24 mouse cellular contexts compared by ENCODE assay signal in the genomic region with DNA sequence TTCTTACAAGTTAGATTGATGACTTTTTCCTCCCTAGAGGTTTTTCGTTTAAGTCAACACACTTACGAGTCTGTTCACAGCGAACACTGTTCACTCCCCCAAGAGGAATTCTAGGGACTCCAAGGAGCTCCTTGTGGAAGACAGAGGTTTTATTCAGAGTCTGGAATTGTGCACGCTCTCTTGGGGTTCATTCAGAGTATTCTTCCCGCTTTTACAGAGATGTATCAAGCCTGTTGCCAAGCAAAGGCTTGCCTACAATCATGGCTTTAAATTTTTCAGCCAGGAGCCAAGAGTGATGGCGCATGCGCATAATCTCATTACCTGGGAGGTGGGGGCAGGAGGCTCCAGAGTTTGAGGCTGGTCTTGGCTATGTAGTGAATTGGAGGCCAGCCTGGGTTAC.
DNase-seq lines count a peak whose midpoint lies in the region; ATAC-seq and TF ChIP-seq lines count a peak whose summit lies in the region.
"Had no signal": no experiment of that assay in that cellular context is flagged by ENCODE, and none has a peak within 500 bp of the region (broad histone marks: within the 10 kb centered on the region; RNA-seq: fewer than 3 reads in every experiment).

No protein-coding gene starts in this region.

- TF ChIP-seq CTCF in intestine, postnatal 0 days (IDR thresholded peaks at IDR 0.05; ENCODE audit: low read depth), result no peak

- H3K4me1 ChIP-seq in intestine, embryonic 14.5 days (replicated peaks; ENCODE audit: control insufficient read depth, insufficient read depth, low read length), result peaks cover 16% of the 10 kb centered on the region; the same call in 1 of the 2 replicates
- no peaks in the 10 kb centered on the region for H3K4me1 ChIP-seq in intestine, postnatal 0 days (replicated peaks; ENCODE audit: control insufficient read depth, insufficient read depth, low read length)
- peaks cover 5% of the 10 kb centered on the region; the same call in 1 of the 2 replicates for H3K4me1 ChIP-seq in neural tube, embryonic 11.5 days (ENCODE audit: control insufficient read depth, insufficient read depth, low read length)
- peaks cover 18% of the 10 kb centered on the region for H3K4me1 ChIP-seq in limb, embryonic 10.5 days
- peaks cover 3% of the 10 kb centered on the region; the same call in 1 of the 2 replicates for H3K4me1 ChIP-seq in stomach, embryonic 16.5 days (ENCODE audit: control insufficient read depth, insufficient read depth, low read length)

- H3K27me3 ChIP-seq in intestine, embryonic 14.5 days (replicated peaks; ENCODE audit: control insufficient read depth, insufficient read depth, low read length), result no peaks in the 10 kb centered on the region
- no peaks in the 10 kb centered on the region for H3K27me3 ChIP-seq in intestine, postnatal 0 days (replicated peaks; ENCODE audit: control insufficient read depth, insufficient read depth, low read length)
- H3K27me3 ChIP-seq in neural tube, embryonic 11.5 days (ENCODE audit: control insufficient read depth, insufficient read depth, low read length), result no peaks in the 10 kb centered on the region
- H3K27me3 ChIP-seq in limb, embryonic 10.5 days (ENCODE audit: low read depth, poor library complexity, severe bottlenecking), result no peaks in the 10 kb centered on the region
- no peaks in the 10 kb centered on the region for H3K27me3 ChIP-seq in stomach, embryonic 16.5 days (ENCODE audit: control insufficient read depth, insufficient read depth, low read length)
- H3K27me3 ChIP-seq: CH12.LX; embryonic facial prominence, embryonic 13.5 days; midbrain, embryonic 12.5 days; neural tube, embryonic 12.5 days; Patski had no signal

- no peak overlapping the region for H3K4me2 ChIP-seq in intestine, embryonic 14.5 days (ENCODE audit: low read length)
- H3K4me2 ChIP-seq in intestine, postnatal 0 days (replicated peaks; ENCODE audit: low read depth), result no peak overlapping the region
- H3K4me2 ChIP-seq in neural tube, embryonic 11.5 days (ENCODE audit: low read depth), result no peak overlapping the region
- H3K4me2 ChIP-seq in stomach, embryonic 16.5 days (ENCODE audit: low read depth, low read length), result no peak overlapping the region; the same call in 1 of the 2 replicates
- H3K4me2 ChIP-seq: embryonic facial prominence, embryonic 13.5 days; heart, embryonic 11.5 days; midbrain, embryonic 12.5 days; neural tube, embryonic 12.5 days had no signal

- peak overlapping the region; percentile 71 for H3K27ac ChIP-seq in intestine, embryonic 14.5 days (ENCODE audit: low read depth)
- no peak overlapping the region for H3K27ac ChIP-seq in intestine, postnatal 0 days (ENCODE audit: low read depth, low read length)
- 0 out of 2 replicates have a peak overlapping the region, but pooled peaks have one; percentile 39 for H3K27ac ChIP-seq in neural tube, embryonic 11.5 days (ENCODE audit: low read depth, low read length)
- H3K27ac ChIP-seq in limb, embryonic 10.5 days, result 0 out of 2 replicates have a peak overlapping the region, but pooled peaks have one; percentile 0
- peak overlapping the region; percentile 84 for H3K27ac ChIP-seq in stomach, embryonic 16.5 days (ENCODE audit: low read length)
- H3K27ac ChIP-seq: embryonic facial prominence, embryonic 13.5 days; left cerebral cortex, adult 2 months; macrophage; midbrain, embryonic 12.5 days; neural tube, embryonic 12.5 days had no signal

- H3K36me3 ChIP-seq in intestine, embryonic 14.5 days (ENCODE audit: control insufficient read depth, insufficient read depth, low read length), result no peaks in the 10 kb centered on the region
- no peaks in the 10 kb centered on the region for H3K36me3 ChIP-seq in intestine, postnatal 0 days (ENCODE audit: control insufficient read depth, insufficient read depth)
- no peaks in the 10 kb centered on the region for H3K36me3 ChIP-seq in neural tube, embryonic 11.5 days (ENCODE audit: control insufficient read depth, insufficient read depth, low read length)
- no peaks in the 10 kb centered on the region for H3K36me3 ChIP-seq in limb, embryonic 10.5 days
- no peaks in the 10 kb centered on the region for H3K36me3 ChIP-seq in stomach, embryonic 16.5 days (ENCODE audit: control insufficient read depth, insufficient read depth, low read length)
- H3K36me3 ChIP-seq: embryonic facial prominence, embryonic 13.5 days; G1E; midbrain, embryonic 12.5 days; neural tube, embryonic 12.5 days had no signal

- H3K4me3 ChIP-seq in intestine, embryonic 14.5 days (ENCODE audit: low read depth, low read length), result no peak overlapping the region
- H3K4me3 ChIP-seq in intestine, postnatal 0 days (ENCODE audit: low read depth, low read length), result no peak overlapping the region
- H3K4me3 ChIP-seq in neural tube, embryonic 11.5 days (ENCODE audit: low read depth, low read length), result no peak overlapping the region
- H3K4me3 ChIP-seq in limb, embryonic 10.5 days, result no peak overlapping the region
- H3K4me3 ChIP-seq in stomach, embryonic 16.5 days (replicated peaks; ENCODE audit: low read length), result no peak overlapping the region
- H3K4me3 ChIP-seq: embryonic facial prominence, embryonic 13.5 days; left cerebral cortex, adult 2 months; midbrain, embryonic 12.5 days; neural tube, embryonic 12.5 days had no signal

- H3K9ac ChIP-seq in intestine, embryonic 14.5 days (ENCODE audit: low read length), result no peak overlapping the region
- H3K9ac ChIP-seq in intestine, postnatal 0 days (ENCODE audit: low read depth, low read length), result no peak overlapping the region
- H3K9ac ChIP-seq in neural tube, embryonic 11.5 days (ENCODE audit: low read length), result no peak overlapping the region
- H3K9ac ChIP-seq in stomach, embryonic 16.5 days (ENCODE audit: low read length), result no peak overlapping the region
- H3K9ac ChIP-seq: embryonic facial prominence, embryonic 13.5 days; midbrain, embryonic 12.5 days; neural tube, embryonic 12.5 days had no signal

- WGBS in intestine, embryonic 14.5 days, result 53% methylated on average over 7 of the region's 7 CpGs
- 71% methylated on average over 7 of the region's 7 CpGs for WGBS in intestine, postnatal 0 days
- 60% methylated on average over 7 of the region's 7 CpGs for WGBS in neural tube, embryonic 11.5 days
- WGBS in limb, embryonic 10.5 days, result 82% methylated on average over 7 of the region's 7 CpGs
- 45% methylated on average over 7 of the region's 7 CpGs for WGBS in stomach, embryonic 16.5 days

- H3K9me3 ChIP-seq in intestine, embryonic 14.5 days (ENCODE audit: control insufficient read depth, low read length), result peaks cover 6% of the 10 kb centered on the region; the same call in 1 of the 2 replicates
- no peaks in the 10 kb centered on the region for H3K9me3 ChIP-seq in intestine, postnatal 0 days (ENCODE audit: control insufficient read depth)
- H3K9me3 ChIP-seq in neural tube, embryonic 11.5 days (ENCODE audit: control insufficient read depth, low read length), result no peaks in the 10 kb centered on the region
- H3K9me3 ChIP-seq in limb, embryonic 10.5 days (replicated peaks), result no peaks in the 10 kb centered on the region
- H3K9me3 ChIP-seq in stomach, embryonic 16.5 days (replicated peaks; ENCODE audit: control insufficient read depth, low read length), result no peaks in the 10 kb centered on the region
- H3K9me3 ChIP-seq: neural tube, embryonic 12.5 days had no signal

- DNase-seq in intestine, embryonic 14.5 days (ENCODE audit: low spot score), result no peak
- DNase-seq in neural tube, embryonic 11.5 days (ENCODE audit: low spot score), result no peak
- DNase-seq in neural tube, embryonic 10.5 days (ENCODE audit: extremely low spot score, low spot score), result no peak
- no peak for DNase-seq in limb, embryonic 10.5 days (ENCODE audit: low spot score)
- no peak for DNase-seq in testis, postnatal 14 days (ENCODE audit: low spot score)
- no peak for DNase-seq in cerebellum, postnatal 36 days
- DNase-seq: adrenal gland, postnatal 36 days; B cell, adult 2 months; cerebellum, adult 11 months; cerebellum, adult 9-11 months; gastrocnemius, postnatal 10 days; kidney, adult 18-20 months had no signal

- no peak for ATAC-seq in intestine, embryonic 14.5 days (replicated peaks; ENCODE audit: low FRiP score, low TSS enrichment, low read depth)
- ATAC-seq in intestine, postnatal 0 days, result no peak
- ATAC-seq in neural tube, embryonic 11.5 days (ENCODE audit: insufficient read depth, low FRiP score, low TSS enrichment), result no peak
- ATAC-seq in stomach, embryonic 16.5 days (ENCODE audit: insufficient read depth, low FRiP score), result peak; percentile 65; the same call in 1 of the 2 replicates
- ATAC-seq: forebrain, embryonic 14.5 days; Patski had no signal
